Mouse (Mus musculus): ENCODE results near the gene Mindy1. TPM values are rescaled to one million over a fixed set of nuclear protein-coding genes. Genes with fewer than 3 reads are reported as not detected.
A peak's percentile ranks its signal among the peaks of the same experiment; 100 is the strongest.

The Mindy1 gene
- polyA plus RNA-seq (2014; fragmentation: Nextera tagmentation; extraction: Ambion mirVana): 34.2 and 35.4 TPM in 2 replicates

GRCm38 (mm10) chr3:95281216-95282126 lies at the start of gene Mindy1, which contains the start of gene Prune1:
Mindy1 (plus strand) TSS chr3:95281345.
Prune1 (minus strand) TSS chr3:95282076.
- Histone ChIP-seq H3K27me3 (ENCODE audit: control insufficient read depth, insufficient read depth, low read length) (no peaks in the 10 kb centered on the region), H3K4me2 (ENCODE audit: low read depth, low read length, severe bottlenecking) (peak within 1 kb of the TSS; percentile 84), H3K4me1 (replicated peaks; ENCODE audit: control insufficient read depth, insufficient read depth, low read length) (peaks cover 8% of the 10 kb centered on the region), H3K36me3 (ENCODE audit: control insufficient read depth, insufficient read depth, low read length) (no peaks in the 10 kb centered on the region), H3K9me3 (ENCODE audit: control insufficient read depth, low read length) (no peaks in the 10 kb centered on the region), H3K4me3 (ENCODE audit: low read depth, low read length) (peak within 1 kb of the TSS; percentile 72), H3K27ac (ENCODE audit: low read depth, low read length) (peak within 1 kb of the TSS; percentile 89), H3K9ac (ENCODE audit: low read length) (peak within 1 kb of the TSS; percentile 81)
- DNase-seq (ENCODE audit: low spot score) (peak; percentile 99), ATAC-seq (replicated peaks; ENCODE audit: low FRiP score) (peak; percentile 88)
- under 1% methylated on average over 48 of the region's 53 CpGs for WGBS

- ATAC-seq (replicated peaks; ENCODE audit: low FRiP score): no peak
- H3K4me1 ChIP-seq (replicated peaks; ENCODE audit: control insufficient read depth, insufficient read depth, low read length): peaks cover 14% of the 10 kb centered on the region; the same call in 1 of the 2 replicates
- no peaks in the 10 kb centered on the region for H3K9me3 ChIP-seq (ENCODE audit: control insufficient read depth, low read length)
- no peak overlapping the region for H3K4me3 ChIP-seq (ENCODE audit: low read depth, low read length)
- no peak overlapping the region for H3K27ac ChIP-seq (ENCODE audit: low read depth, low read length)
- WGBS: 92% methylated on average over 7 of the region's 7 CpGs
- H3K9ac ChIP-seq (ENCODE audit: low read length): no peak overlapping the region
- no peak overlapping the region for H3K4me2 ChIP-seq (ENCODE audit: low read depth, low read length, severe bottlenecking)
- no peak for DNase-seq (ENCODE audit: low spot score)
- no peaks in the 10 kb centered on the region for H3K27me3 ChIP-seq (ENCODE audit: control insufficient read depth, insufficient read depth, low read length)
- H3K36me3 ChIP-seq (ENCODE audit: control insufficient read depth, insufficient read depth, low read length): peaks cover 20% of the 10 kb centered on the region
Measured at GRCm38 (mm10) chr3:95232771-95233170, 48.4 kb upstream of the Mindy1 start.

GRCm38 (mm10) chr3:95233303-95233980 lies 47.7 kb upstream of the Mindy1 start:
- Histone ChIP-seq H3K9me3 (ENCODE audit: control insufficient read depth, low read length) (no peaks in the 10 kb centered on the region), H3K4me1 (replicated peaks; ENCODE audit: control insufficient read depth, insufficient read depth, low read length) (peaks cover 14% of the 10 kb centered on the region; the same call in 1 of the 2 replicates)

GRCm38 (mm10) chr3:95235386-95236301 lies 45.5 kb upstream of the Mindy1 start:
- Histone ChIP-seq H3K9ac (ENCODE audit: low read length) (no peak overlapping the region), H3K9me3 (ENCODE audit: control insufficient read depth, low read length) (no peaks in the 10 kb centered on the region), H3K27me3 (ENCODE audit: control insufficient read depth, insufficient read depth, low read length) (no peaks in the 10 kb centered on the region), H3K4me3 (ENCODE audit: low read depth, low read length) (no peak overlapping the region), H3K4me1 (replicated peaks; ENCODE audit: control insufficient read depth, insufficient read depth, low read length) (peaks cover 10% of the 10 kb centered on the region; the same call in 1 of the 2 replicates), H3K36me3 (ENCODE audit: control insufficient read depth, insufficient read depth, low read length) (peaks cover 20% of the 10 kb centered on the region), H3K4me2 (ENCODE audit: low read depth, low read length, severe bottlenecking) (no peak overlapping the region), H3K27ac (ENCODE audit: low read depth, low read length) (no peak overlapping the region)
- ATAC-seq (replicated peaks; ENCODE audit: low FRiP score) (no peak), DNase-seq (ENCODE audit: low spot score) (no peak)
- WGBS: 76% methylated on average over 23 of the region's 23 CpGs

More at GRCm38 (mm10) chr3:95233303-95233980, 47.7 kb upstream of the Mindy1 start:
- Histone ChIP-seq H3K36me3 (ENCODE audit: control insufficient read depth, insufficient read depth, low read length) (peaks cover 20% of the 10 kb centered on the region), H3K9ac (ENCODE audit: low read length) (no peak overlapping the region), H3K4me3 (ENCODE audit: low read depth, low read length) (no peak overlapping the region), H3K4me2 (ENCODE audit: low read depth, low read length, severe bottlenecking) (no peak overlapping the region), H3K27me3 (ENCODE audit: control insufficient read depth, insufficient read depth, low read length) (no peaks in the 10 kb centered on the region), H3K27ac (ENCODE audit: low read depth, low read length) (no peak overlapping the region)
- ATAC-seq (replicated peaks; ENCODE audit: low FRiP score) (no peak), DNase-seq (ENCODE audit: low spot score) (no peak)
- WGBS: 91% methylated on average over 16 of the region's 16 CpGs

- 90% methylated on average over 8 of the region's 8 CpGs for WGBS
- no peak overlapping the region for H3K4me2 ChIP-seq (ENCODE audit: low read depth, low read length, severe bottlenecking)
- DNase-seq (ENCODE audit: low spot score): no peak
- ATAC-seq (replicated peaks; ENCODE audit: low FRiP score): no peak
- no peaks in the 10 kb centered on the region for H3K9me3 ChIP-seq (ENCODE audit: control insufficient read depth, low read length)
- H3K4me1 ChIP-seq (replicated peaks; ENCODE audit: control insufficient read depth, insufficient read depth, low read length): no peaks in the 10 kb centered on the region
- no peak overlapping the region for H3K9ac ChIP-seq (ENCODE audit: low read length)
- no peak overlapping the region for H3K27ac ChIP-seq (ENCODE audit: low read depth, low read length)
- no peak overlapping the region for H3K4me3 ChIP-seq (ENCODE audit: low read depth, low read length)
- H3K36me3 ChIP-seq (ENCODE audit: control insufficient read depth, insufficient read depth, low read length): peaks cover 12% of the 10 kb centered on the region
- no peaks in the 10 kb centered on the region for H3K27me3 ChIP-seq (ENCODE audit: control insufficient read depth, insufficient read depth, low read length)
Measured at GRCm38 (mm10) chr3:95237541-95238099, 43.5 kb upstream of the Mindy1 start.

GRCm38 (mm10) chr3:95239022-95239421 lies 42.1 kb upstream of the Mindy1 start:
- Histone ChIP-seq H3K4me3 (ENCODE audit: low read depth, low read length) (no peak overlapping the region), H3K27me3 (ENCODE audit: control insufficient read depth, insufficient read depth, low read length) (no peaks in the 10 kb centered on the region), H3K36me3 (ENCODE audit: control insufficient read depth, insufficient read depth, low read length) (no peaks in the 10 kb centered on the region; the same call in 1 of the 2 replicates), H3K9me3 (ENCODE audit: control insufficient read depth, low read length) (no peaks in the 10 kb centered on the region), H3K4me2 (ENCODE audit: low read depth, low read length, severe bottlenecking) (no peak overlapping the region), H3K4me1 (replicated peaks; ENCODE audit: control insufficient read depth, insufficient read depth, low read length) (no peaks in the 10 kb centered on the region), H3K27ac (ENCODE audit: low read depth, low read length) (no peak overlapping the region), H3K9ac (ENCODE audit: low read length) (no peak overlapping the region)
- DNase-seq (ENCODE audit: low spot score) (no peak), ATAC-seq (replicated peaks; ENCODE audit: low FRiP score) (no peak)
- WGBS: 88% methylated on average over 6 of the region's 6 CpGs

GRCm38 (mm10) chr3:95239971-95240370 lies 41.2 kb upstream of the Mindy1 start:
- no peaks in the 10 kb centered on the region for H3K27me3 ChIP-seq (ENCODE audit: control insufficient read depth, insufficient read depth, low read length)
- no peak overlapping the region for H3K4me2 ChIP-seq (ENCODE audit: low read depth, low read length, severe bottlenecking)
- no peak overlapping the region for H3K27ac ChIP-seq (ENCODE audit: low read depth, low read length)
- H3K9ac ChIP-seq (ENCODE audit: low read length): no peak overlapping the region
- H3K36me3 ChIP-seq (ENCODE audit: control insufficient read depth, insufficient read depth, low read length): no peaks in the 10 kb centered on the region; the same call in 1 of the 2 replicates
- no peak for ATAC-seq (replicated peaks; ENCODE audit: low FRiP score)
- H3K4me3 ChIP-seq (ENCODE audit: low read depth, low read length): no peak overlapping the region
- 89% methylated on average over 12 of the region's 12 CpGs for WGBS
- H3K9me3 ChIP-seq (ENCODE audit: control insufficient read depth, low read length): no peaks in the 10 kb centered on the region
- DNase-seq (ENCODE audit: low spot score): no peak
- no peaks in the 10 kb centered on the region for H3K4me1 ChIP-seq (replicated peaks; ENCODE audit: control insufficient read depth, insufficient read depth, low read length)
